Mouse (Mus musculus): ENCODE data around the gene Hs6st1.

The Hs6st1 gene

GRCm38 (mm10) chr1:36129881-36130280, 61.7 kb downstream of the Hs6st1 start:
- DNase-seq (ENCODE audit: low spot score) = no peak

DNA sequence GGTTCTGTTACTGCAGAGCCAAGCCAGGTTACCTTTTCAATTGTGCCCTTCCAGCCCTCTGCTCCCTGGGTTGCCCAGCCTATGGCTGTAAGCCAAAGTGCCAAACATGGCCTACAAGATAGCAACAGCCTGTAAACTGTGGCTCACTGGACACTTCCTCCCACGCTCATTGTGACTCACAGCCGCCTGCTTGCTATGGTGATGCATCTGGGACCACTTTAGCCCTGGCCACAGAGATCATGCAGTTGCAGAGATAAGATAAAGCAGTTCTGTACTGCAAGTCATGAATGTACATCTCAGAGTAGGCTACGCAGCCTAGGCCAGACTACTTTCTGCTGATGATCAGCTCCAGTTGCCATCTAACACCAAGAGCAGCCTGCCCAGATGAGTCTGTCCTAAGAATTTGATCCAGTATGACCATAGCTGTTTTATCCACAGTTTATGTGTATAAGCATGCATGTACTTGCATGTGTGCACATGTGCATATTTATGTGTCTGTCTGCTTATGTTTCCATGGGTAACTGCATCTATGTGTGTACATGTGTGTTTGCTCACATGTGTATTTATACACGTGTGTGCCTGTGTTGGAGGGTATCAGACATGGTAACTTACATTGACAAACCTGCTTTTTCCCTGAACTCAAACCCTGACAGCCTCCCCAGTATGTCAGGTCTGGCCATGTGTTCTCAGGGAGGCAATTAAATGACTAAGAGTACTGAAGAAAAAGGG, 62.3 kb downstream of the Hs6st1 start:
- DNase-seq (ENCODE audit: low spot score) = no peak

- DNase-seq (ENCODE audit: low spot score) = no peak
Observed at GRCm38 (mm10) chr1:36131154-36131553, 63.0 kb downstream of the Hs6st1 start.

GRCm38 (mm10) chr1:36131766-36132165, 63.6 kb downstream of the Hs6st1 start:
- no peak for DNase-seq (ENCODE audit: low spot score)

GRCm38 (mm10) chr1:36132211-36132610, 64.0 kb downstream of the Hs6st1 start:
- DNase-seq (ENCODE audit: low spot score) = no peak

DNA sequence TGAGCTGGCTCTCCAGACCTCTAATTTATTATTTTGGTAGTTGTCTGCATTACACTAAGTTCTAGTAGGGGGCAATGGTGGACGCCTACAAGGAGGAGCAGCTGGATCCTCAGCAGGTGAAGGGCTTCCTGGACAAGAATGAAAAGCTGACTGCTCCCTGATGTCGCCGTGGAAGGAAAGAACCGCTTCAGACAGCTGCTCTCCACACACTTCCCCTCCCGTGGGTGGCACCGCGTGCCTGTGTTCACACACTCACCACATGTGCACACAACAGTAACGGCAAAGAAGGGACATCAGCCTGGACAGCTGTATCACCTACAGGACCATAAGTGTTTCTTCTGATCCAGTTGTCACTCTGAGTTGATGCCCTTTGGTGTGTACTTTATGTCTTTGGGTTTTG, 64.8 kb downstream of the Hs6st1 start:
- DNase-seq (ENCODE audit: low spot score) = no peak

DNA sequence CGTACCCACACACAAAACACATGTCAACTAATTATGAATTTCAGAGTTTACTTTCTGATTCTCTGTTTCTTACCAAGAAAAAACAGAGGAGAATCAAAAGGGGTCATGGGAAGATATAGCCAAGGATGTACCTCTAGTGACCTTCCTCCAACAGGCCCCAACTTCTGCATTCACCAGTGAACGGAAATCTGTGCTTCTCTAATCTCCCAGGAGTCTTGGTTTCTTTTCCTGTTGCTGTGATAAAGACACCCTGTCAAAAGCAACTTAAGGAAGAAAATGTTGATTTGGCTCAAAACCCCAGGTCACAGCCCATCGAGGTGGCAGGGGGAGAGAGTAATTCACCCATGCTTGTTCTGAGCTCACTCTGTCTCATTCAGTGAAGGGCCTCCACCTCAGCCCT, 65.4 kb downstream of the Hs6st1 start:
- DNase-seq (ENCODE audit: low spot score) = no peak

DNA sequence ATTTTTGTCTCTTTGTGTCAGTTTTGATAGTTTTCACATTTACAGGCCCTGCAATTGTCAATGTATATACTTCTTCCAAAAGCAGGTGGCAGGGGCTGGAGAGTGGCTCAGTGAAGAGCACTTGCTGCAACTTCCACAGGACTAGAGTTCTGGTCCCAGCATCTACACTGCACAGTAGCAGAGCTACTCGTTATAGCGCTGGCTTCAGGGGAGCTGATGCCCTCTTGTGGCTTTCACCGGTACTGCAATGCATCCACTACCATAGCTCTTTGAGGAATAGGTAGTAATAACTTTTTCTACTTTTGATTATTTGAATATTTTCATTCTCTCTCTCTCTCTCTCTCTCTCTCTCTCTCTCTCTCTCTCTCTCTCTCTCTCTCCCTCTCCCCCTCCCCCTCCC, 66.4 kb downstream of the Hs6st1 start:
- peak; percentile 51 for DNase-seq (ENCODE audit: low spot score)

DNA sequence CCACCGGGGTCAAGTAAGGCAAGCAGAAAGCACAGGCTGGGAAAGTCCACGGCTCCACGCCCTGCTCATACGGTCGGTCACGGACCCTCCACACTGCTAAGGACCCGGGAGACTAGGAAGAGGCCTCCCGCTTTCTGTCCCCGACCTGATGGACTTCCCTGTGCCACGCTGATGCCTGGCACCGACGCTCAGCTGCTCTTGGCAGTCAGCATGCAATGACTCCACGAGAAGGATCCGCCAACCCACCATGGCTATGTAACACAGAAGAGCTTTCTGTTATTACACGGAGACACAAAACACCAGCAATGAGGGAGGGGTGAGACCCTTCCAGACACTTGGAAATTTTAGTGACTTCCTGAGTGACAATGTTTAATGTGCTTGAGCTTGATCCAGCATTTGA, 72.1 kb downstream of the Hs6st1 start:
- DNase-seq (ENCODE audit: low spot score) = no peak

DNA sequence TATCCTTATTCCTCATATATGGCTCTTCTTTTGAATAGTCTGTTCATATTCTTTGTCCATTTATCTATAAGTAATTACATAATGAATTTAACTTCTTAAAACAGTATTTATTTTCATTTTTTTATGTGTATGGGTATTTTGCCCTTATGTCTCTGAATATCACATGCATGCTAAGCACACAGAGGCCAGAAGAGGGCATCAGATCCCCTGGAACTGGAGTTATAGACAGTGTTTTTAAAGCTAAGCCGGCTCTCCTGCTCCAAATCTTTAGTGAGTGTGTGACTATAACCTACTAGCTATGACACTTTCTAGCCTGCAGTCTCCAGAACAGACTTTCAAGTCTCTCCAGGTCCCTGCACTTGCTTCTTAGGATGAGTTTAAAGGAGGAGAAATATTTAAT, 76.8 kb downstream of the Hs6st1 start:
- no peak for DNase-seq (ENCODE audit: low spot score)

DNA sequence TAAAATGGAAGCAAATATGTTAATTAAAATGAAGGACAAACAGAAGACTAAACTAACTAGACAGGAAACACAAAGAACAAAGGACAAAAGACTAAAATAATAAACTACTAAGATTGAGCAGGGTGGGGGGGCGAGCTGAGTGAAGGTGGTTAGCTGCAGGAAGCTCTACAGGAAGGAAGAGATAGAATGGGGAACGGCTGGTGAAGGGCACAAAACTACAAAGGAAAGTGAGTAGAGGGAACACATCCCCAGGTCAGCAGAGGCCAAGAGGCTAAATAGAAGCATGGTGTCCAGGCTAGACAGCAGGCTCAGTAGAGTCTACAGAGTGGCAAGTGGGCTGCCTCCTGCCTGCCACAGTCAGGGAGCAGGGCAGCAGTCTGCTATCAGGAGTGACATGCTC, 80.6 kb downstream of the Hs6st1 start:
- no peak for DNase-seq (ENCODE audit: low spot score)

DNA sequence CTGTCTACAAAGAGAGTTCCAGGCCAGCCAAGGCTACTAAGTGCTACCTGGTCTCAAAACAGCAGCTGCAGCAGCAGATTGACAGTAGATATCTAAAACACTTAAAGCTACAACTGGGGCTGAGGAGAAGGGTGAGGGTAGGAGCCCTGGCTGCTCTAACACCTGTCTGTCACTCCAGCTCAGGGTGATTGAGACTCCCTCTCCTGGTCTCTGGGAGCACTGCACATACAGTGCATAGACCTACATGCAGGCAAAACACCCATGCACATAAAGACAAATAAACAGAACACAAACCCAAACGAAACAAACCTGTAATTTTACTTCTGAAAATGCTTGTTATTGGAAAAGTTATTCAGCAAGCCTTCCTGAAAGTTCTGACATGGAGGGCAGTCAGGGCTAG, 81.2 kb downstream of the Hs6st1 start:
- DNase-seq (ENCODE audit: low spot score) = no peak

Measured in yolk sac, embryonic 10.5 days (tissue).